Mouse (Mus musculus) large intestine, adult 2 months (tissue): ENCODE data around the gene Abr. TPM values are rescaled to one million over a fixed set of nuclear protein-coding genes. Genes with fewer than 3 reads are reported as not detected.

Experiments used
- DNase-seq: peaks from one replicate; pipeline ENCODE4 v3.0.0-alpha.2; 2012; ENCODE audit warnings: low read depth, low spot score
- WGBS: fragments of 180-500 bp; shearing (Covaris S2); methylation state at CpG from one replicate; pipeline ENCODE4 v1.1.7; 2018; 5-methylcytosine and 5-hydroxymethylcytosine counted together
- polyA plus RNA-seq: library from polyadenylated mRNA; depleted of rRNA; stranded (reverse); fragments of >200 nt; gene quantifications from 2 replicates; pipeline ENCODE4 v1.2.3, GENCODE M21; 2012

The Abr gene
- polyA plus RNA-seq, 1 experiment = 89.1 TPM

DNA sequence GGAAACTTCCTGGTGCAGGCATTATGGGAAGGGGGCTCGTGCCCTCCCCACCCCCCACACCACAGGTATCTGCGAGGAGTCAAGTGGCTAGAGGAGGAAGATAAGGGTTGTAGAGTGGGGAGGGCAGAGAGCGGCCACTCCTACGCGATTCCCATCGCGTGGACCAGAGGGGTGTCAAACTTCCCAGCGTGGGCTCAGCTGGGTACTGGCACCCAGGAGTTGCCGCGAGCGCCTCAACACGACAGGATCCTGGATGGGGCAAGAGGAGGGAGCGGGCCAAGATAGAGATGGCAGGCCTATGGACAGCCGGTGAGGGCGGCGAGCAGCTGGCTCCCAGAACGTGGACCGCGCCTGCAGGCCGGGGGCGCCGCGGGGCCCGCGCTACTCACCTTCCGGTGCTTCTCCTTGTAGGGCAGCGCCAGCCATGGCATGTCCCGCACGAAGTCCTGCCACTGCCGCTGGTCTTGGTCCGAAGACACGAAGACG is 223.8 kb downstream of the Abr start:
- under 1% methylated on average over 33 of the region's 33 CpGs for WGBS
- no peak for DNase-seq

DNA sequence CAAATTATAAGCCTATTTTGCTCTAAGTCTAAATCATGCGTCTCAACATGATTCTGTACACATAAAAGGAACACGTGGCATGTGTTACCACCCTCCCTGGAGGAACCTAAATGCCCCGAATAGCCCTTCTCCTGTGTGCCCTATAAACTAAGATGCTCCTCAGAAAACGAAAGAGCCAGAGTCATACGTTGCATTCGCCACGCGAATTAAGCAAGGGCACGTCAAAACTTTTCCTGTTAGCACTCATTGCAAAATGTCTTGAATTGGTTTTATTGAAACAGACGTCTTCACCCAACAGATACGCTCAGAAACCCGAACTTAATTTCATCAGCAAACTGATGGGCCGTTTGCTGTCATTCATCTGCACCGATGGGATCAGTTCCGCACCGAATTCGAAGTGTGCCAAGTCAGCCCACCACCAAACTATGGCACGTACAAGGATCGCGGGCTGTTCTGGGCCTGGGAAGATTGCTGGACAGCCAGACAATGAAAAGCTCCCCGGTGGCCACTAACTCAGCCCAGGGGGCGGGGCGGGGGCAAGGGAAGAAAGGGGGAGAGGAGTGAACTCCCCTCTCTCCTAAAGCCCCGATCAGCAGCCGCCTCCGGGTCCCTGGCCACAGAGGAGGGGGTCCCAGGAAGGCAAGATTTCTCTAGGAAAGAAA is 224.3 kb downstream of the Abr start:
- WGBS = 3% methylated on average over 26 of the region's 26 CpGs
- DNase-seq = no peak

DNA sequence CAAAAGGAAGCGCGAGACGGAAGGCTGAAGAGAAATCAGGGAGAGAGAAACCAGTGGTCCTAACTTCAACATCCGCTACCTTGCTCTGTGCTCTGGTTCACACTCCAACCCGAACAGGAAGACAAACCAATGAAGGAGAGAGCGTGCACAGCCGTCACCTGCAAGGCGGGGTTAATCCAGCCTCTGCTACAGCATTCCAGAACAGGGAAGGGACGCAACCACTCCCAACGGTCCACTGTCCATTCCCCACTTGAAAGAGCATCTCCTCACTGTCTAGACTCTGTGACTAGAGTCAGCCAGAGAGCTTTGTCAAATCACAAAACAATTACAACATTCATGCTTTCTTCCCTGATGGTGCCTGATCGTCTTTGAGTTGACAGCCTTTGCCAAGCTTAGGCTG is 229.1 kb downstream of the Abr start:
- DNase-seq = no peak
- 48% methylated on average over 11 of the region's 11 CpGs for WGBS

DNA sequence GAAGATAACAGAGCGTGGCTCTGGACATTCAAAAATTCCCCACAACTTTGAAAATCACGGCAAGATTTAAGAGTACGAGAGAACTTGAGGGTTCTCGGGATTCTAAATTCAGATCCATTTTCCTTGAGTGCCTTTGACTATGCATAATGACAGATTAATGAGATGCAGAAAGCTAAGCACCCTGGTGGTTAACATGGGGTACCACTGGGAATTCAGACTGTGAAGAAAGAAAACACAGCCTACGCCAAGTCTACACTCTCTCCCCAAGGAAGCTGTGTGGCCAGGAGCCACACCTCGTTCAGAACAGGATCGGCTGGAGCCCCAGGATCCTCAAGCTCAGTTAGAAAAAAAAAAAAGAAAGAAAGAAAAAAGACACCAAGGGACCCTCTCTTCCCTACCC is 229.6 kb downstream of the Abr start:
- 66% methylated on average over 7 of the region's 7 CpGs for WGBS
- no peak for DNase-seq

DNA sequence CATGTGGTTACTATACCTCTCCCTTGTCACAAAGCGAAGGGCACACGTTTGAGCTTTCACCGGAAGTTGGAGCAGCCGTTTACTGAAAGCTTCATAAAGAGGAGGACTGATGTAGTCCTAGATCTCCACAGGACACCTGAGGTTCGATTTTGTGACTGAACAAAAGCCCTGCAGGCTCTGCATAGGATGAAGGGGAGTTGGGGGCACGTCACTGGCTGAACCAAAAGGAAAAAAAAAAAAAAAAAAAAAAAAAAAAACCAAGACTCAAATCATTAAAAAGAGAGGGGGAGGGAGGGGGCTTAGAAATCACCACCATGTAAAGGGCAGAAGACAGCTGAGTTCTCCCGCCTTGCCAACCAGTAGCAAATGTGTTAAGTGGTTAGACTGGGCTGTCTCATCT is 233.4 kb downstream of the Abr start:
- WGBS = 38% methylated on average over 7 of the region's 7 CpGs
- DNase-seq = no peak

DNA sequence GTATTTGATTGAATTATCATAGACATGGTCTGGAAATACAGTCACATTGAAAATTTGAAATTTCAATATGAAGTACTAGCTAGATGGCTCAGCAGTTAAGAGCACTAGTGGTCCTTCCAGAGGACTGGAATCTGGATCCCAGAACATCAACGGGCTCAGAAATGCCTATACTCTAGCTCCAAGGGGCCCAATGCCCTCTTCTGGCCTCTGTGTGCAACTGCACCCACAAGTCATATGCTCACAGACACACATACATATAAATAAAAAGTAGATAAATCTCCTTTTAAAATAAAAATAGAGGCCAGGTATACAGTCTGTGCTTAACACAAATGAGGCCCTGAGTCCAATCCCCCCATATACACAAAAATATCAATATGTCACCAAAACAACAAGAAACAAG is 235.0 kb downstream of the Abr start:
- WGBS = 86% methylated on average over 1 of the region's 1 CpGs
- DNase-seq = no peak

DNA sequence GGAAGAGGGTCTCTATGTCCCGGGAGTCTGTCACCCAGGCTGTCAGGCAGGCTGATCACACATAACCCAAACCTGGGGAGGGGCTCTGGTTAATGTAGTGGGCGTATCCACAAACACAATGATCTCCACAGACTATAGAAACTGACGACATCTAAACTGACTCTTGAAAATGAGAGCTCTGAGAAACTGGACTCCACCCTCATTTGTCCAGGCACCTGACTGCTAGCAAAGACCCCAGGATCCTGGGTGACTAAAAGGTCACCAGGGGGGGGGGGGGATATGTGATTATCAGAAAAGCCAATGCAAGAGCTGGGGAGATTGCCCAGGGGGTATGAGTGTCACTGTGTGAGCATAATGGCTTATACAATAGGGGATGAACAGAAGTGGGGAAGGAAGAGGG is 236.4 kb downstream of the Abr start:
- WGBS = 75% methylated on average over 3 of the region's 3 CpGs
- no peak for DNase-seq

DNA sequence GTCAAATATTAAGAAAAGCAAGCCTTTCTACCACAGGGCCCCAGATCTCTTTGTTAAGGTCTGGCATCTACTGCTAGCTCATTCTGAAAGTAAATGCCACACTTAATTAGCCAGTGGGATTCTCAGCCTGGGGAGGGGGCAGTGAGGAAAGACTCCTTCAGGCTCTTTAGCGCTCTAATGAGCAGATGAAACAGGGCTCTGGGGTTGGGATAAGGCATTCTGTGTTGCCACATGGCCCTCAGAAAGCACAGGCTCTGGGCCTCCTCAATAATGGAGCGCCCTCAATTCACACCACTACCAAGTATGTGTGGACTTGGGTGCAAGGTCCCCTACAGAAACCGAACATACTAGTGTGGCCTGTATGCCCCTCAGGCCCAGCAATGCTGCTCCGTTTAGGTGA is 237.1 kb downstream of the Abr start:
- DNase-seq = no peak
- WGBS = 89% methylated on average over 4 of the region's 4 CpGs

DNA sequence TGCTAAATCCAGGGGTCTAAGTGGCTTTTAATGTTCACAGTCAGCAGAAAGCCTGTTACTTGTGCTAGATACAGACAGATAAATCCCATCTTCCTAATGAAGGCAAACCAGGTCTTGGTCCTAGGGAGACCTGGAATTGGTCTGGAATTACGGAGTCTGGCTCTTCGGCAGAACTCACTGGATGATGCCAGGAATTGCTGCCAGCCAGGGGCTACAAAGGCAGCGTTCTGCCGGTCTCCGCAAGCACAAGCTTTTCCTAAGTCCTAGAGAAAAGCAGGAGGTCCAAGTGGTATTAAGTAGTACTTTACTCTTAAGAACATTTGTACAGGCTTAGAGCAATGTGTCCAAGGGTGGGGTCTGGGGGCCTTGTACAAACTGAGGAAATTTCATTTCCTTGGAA is 237.8 kb downstream of the Abr start:
- 80% methylated on average over 5 of the region's 5 CpGs for WGBS
- DNase-seq = no peak

DNA sequence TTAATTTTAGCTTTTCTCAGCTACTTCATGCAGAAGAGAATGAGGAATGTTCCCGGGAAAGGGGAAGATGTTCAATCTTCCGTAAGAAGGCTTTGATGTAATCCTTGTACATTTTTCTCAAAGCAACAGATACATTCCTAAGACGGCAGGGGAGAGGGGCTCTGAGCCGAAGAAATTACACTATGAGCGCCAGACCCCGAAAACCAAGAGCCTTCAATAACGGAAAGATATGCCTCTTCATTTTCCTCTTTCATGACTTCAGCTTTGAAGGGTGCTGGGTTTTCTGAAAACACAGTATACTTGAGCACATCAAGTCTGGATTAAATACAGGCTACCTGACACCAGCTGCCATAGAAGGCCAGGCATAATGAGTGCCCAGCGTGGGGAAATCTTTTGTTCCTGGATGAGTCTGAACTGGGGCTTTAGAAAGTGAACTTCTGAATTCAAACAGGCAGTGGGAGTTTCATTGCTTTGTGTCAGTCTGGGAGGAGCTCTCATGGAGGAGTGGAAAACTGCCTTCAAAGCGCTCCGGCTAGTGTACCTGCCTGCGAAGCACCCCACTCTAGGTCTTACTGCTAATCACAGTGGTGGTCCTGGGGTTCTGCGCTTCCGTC is 239.3 kb downstream of the Abr start:
- no peak for DNase-seq
- WGBS = 86% methylated on average over 13 of the region's 13 CpGs

DNA sequence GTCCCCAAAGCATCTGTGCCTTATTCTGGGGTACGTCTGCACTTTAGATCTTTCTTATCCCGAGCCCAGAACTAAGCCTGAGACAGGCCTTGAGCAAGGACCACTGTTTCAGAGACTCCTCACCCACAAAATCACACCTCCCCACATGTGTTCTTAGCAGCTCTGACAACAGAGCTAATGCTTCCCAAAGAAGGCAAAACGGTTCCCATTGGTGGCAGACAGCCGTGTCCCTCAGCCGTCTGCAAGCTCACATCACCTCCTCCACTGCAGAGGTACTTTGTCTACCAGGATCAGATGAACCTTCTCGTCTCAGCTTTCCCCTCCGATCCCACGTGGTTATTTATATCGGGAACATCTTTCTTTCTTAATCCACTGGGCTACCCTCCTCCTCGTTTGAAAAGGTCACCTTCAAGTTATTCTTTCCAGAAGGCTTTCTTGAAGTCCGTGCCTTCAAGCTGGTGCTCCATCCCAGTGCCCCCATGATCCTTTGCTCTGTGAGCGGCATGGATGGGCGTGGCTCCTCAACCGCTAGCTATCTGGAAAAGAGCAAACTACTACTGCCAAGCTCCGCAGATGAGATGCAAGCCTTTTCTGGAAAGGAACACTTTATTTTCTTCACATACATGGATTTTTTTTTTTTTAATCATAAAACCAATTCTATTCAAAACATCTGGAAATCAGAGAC is 240.8 kb downstream of the Abr start:
- 78% methylated on average over 15 of the region's 15 CpGs for WGBS
- no peak for DNase-seq

DNA sequence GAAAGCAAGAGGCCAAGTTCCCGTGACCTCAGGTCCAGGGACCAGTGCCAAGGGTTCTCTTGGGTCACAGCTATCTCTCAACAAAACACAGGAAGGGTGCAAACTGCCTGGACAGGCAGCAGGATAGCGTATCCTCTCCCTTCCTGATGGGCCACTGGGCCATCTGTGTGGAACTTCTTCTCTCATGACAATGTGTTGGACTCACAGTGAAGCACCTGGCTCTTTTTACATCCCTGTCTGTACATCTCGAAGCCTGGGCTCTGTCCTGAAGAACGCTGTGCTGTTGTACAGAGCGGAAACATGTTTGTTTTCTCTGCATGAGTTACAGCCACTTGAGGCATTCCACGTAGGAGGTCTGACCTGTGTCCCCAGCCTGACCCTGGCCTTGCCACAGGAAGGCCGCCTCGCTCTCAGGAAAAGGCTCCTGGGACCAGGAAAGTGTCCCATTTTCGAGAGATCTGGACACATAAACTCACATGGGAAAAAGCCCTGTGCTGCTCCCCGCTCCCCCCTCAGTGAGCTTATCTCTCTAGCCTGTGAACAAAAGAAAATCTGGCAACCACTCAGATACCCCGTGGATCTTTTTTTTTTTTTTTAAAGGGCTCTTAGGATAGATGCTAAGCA is 242.1 kb downstream of the Abr start:
- 53% methylated on average over 11 of the region's 11 CpGs for WGBS
- no peak for DNase-seq

DNA sequence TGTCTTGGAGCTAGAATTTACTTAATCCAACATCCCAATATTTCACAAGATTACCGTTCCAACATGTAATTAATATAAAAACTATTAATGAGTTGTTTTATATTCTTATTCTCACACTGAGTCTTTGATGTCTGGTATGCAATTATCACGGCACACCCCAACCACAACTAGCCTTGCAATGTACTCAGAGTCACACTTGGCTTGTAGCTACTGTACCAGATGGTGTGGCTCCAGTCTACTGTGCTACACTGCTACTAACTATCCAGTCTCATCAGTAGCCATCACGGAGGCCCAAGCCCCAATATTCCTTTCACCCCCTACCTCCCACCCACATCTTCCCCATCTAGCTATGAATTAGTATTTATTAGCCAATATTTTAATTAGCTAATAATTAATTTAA is 245.7 kb downstream of the Abr start:
- 80% methylated on average over 3 of the region's 3 CpGs for WGBS
- DNase-seq = no peak

DNA sequence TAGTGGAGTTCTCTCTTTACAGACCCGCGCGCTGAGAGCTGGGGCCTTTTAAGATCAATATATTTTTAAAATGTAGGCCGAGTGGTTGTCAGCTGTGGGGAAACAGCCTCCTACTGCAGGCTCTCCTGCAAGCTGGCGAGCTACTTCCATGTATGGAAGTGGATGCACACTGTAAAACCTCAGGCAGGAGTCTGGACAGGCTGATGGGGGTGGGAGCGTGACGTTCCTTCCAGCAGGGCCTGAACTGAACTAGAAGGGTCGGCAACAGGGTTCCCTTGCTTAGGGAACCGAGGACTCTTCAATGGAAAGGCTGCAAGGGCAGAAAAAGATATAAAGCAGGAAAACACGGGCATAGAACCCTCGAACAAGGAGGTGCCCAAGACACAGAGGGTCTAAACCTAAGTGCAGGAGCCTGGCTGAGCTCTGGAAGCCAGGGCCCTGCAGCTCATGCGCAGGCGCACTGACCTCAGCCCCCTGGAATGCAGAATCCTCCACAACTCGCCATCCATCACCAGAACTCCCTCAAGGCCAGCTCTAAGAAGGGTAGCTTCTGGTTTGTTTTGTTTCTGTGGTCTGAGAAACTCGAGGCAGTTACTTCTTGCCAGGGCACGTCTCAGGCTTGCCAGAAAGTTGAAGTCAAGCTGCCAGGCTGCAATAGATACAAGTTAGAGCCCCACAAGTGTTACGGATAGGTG is 247.5 kb downstream of the Abr start:
- 51% methylated on average over 17 of the region's 17 CpGs for WGBS
- no peak for DNase-seq

DNA sequence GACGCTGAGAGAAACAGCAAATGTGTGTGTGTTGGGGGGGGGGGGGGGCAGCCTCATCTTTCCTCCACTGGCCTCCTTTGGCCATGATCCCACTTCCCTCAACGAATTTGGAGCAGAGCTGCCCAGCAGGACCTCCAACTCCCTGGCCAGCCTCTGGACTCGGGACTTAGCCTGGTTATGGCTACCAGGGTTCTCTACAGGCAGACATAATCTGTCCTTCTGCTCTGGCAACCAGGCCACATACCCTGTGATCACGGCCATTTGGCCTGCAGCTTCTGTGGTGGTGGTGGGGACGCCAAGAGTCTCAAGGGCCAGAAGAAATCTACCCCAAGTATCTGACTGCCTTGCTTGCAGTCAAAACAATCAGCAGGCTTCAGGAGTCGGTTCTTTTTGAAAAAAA is 249.6 kb downstream of the Abr start:
- DNase-seq = no peak
- WGBS = 55% methylated on average over 6 of the region's 6 CpGs

DNA sequence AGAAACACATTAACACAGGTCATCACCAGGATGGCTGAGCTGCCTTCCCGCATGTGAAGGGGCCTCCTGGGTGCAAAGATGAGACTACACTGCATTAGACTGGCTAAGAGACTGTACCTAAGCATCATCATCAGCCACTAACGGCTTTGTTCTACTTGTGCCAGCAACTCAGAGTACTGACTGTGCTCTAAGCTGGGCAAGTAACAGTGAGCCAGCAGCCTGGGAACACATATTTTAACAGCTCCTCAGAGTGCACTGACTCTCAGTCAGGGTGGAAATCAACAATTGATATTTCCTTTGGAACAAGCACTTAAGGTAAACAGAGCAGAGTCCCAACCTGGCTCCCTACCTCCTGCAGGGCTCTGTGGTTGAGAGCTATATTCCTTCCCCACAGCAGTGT is 250.0 kb downstream of the Abr start:
- WGBS = 47% methylated on average over 2 of the region's 2 CpGs
- no peak for DNase-seq

DNA sequence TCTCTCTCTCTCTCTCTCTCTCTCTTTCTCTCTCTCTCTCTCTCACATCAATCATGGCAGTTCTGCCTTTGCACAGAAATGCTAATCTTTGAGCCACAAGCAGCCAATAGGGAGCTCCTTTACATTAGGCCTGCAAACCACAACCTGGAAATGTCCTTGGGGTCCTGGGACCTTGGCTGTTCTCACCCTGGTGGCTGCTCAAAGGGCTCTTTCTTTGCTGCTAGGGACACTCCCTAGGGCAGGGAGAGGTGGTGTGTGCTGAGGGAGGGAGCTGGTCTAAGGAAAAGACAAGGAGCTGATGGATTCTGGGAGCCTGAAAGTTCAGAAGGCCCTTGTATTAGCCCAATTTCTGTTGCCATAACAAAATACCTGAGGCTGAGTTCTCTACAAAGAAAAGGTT is 251.6 kb downstream of the Abr start:
- no peak for DNase-seq
